Mouse (Mus musculus) gastrocnemius, postnatal 10 days (tissue): ENCODE results near the gene Mef2c. TPM values are rescaled to one million over a fixed set of nuclear protein-coding genes. Genes with fewer than 3 reads are reported as not detected.

Experiments
- DNase-seq: peaks from one replicate; pipeline ENCODE4 v3.0.0; 2021; ENCODE audit warnings: mixed read lengths
- total RNA-seq, 2 experiments: library from RNA; stranded (reverse); gene quantifications; 2 replicates each; pipeline ENCODE4 v1.2.3; 2021

Mef2c gene
- total RNA-seq, 2 experiments from 2014 or later, result 442 to 475 TPM

DNA sequence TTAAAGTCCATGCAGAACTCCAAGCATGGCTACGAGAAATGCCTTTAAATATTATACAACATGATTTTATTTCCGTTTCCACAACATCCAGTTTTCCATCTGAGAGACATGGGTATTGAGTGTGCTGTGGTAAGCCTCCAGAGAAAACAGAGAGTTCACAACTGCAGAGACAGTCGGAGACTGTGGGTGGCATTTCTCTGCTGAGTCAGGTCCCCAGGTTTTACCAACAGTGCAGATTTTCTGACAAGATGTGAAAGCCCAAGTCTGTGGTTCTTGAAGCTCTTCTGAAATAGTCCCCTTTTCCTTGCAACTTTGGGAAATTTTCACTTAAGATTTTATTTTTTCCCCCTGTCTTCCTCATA, 105.7 kb downstream of the Mef2c start:
- DNase-seq, result no peak

DNA sequence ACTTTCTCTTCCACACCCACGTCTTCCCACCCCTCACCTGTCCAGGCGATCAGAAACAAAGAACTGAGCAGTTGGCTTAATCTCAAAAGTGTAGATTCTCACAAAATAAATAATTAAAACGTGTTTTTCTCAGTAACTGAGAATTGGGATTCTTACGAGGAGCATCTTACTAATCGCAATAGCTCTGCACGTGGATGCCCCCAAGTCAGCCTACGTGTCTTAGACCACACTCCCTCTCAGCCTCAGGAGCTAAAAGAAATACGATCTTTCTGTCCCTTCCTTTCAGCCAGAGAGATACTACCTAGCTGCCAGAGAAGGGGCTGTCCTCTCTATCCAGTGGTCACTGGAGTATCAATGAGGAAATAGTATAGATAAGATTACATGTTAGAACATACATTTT, 106.3 kb downstream of the Mef2c start:
- DNase-seq, result no peak

DNA sequence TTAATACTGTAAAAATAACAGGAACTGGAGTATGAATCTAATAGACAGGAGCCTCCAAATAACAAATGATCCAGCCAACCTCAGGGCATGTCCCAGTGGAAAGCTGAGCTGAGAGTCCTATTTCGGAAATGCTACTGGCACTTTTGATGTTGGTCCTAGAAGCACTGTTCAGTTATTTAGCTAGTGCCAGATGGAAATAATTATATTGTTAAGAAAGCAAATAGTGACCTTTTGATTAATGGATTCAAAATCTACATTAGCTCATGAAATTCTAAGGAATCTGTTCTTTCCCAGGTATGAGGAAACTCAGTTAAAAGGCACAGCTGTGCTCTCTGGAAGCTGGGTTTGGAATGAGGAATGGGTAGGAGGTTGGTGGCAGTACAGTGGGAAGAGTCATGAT, 108.4 kb downstream of the Mef2c start:
- DNase-seq, result no peak

DNA sequence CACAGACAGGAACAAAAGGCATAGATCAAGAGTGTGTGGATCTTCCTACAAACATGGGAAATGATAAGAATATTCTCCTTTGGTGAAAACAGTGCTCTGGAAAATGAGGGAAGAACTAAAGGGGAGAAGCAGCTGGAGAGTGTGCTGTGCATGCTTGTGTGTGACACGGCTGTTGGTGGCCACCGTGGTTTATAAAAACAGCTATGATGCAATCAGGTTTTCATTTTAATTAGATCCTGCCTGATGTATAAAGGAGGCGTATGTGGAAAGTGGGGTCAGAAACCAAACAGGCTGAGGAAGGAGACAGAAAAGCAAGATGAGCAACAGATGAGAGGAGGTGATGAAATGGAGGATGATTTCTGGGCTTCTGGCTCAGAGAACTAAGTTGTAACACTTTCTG, 112.0 kb downstream of the Mef2c start:
- no peak for DNase-seq

DNA sequence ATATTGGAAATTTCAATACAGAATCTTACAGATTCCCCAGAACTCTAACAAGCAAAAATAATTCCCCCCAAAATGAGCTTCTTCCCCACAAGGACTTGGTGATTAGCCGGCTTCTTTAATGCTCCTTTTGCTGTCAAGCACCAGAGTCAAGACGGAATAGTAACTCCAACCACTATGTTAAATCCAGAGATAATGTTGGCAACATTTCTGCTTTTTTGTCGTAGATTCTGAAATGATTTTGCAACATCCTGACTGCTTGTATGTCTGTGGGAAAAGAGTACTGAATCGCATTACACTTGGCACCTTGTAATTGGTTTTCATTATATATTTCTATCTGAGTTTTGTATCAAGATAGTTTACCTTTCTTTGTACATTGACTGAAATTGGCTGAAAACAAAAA, 120.8 kb downstream of the Mef2c start:
- no peak for DNase-seq

DNA sequence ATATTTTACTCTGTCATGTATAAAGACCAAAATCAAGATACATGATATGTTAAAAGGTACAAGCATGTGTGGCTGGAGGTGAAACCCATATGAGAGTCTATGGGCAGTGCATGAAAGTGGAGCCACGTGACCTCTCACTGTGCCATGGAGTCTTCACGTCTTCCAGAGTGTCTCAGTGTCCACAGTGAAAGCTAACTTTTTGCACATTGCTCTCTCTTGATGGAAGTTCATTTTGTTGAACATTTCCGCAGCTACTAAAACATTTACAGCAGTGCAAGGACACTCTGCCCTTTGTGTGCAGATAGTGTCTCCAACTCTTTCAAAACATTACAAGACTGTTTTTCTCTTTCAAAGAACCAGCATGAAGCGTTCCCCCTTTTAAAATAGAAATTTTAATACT, 123.6 kb downstream of the Mef2c start:
- no peak for DNase-seq

DNA sequence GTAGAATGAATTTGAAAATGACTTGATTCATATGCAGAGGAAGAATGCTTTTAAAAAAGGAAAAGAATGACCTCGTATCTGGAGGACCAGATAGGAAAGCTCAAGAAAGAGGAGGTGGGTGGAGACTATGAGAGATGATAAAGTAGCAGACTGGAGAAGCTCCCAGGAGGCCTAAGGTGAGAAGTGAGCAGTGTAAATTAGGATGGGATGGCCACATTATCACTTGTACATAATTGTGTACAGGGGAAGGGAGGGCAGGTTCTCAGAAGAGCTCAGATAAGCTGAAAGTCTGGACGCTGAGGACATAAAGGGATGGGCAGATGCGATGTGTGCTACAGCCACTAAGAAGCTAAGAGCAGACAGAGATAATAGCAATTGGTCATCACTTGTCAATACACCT, 124.3 kb downstream of the Mef2c start:
- DNase-seq, result no peak

DNA sequence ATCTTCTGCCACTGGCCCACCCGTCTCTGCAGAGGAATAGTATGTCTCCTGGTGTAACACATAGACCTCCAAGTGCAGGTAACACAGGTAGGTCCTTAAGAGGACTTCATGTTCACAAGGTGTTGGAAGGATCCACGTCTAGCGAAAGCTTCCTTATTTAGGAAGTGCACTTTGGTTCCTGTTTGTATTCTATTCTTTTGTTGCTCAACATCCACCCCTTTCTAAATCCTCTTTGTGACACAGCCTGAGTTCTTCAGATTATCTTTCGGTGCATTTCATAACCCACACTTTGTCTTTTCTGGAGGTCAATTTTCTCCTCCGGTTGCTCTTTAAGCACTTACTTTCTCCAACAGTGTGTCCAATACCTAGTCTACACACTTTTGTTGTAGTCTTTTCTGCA, 129.3 kb downstream of the Mef2c start:
- DNase-seq, result no peak

DNA sequence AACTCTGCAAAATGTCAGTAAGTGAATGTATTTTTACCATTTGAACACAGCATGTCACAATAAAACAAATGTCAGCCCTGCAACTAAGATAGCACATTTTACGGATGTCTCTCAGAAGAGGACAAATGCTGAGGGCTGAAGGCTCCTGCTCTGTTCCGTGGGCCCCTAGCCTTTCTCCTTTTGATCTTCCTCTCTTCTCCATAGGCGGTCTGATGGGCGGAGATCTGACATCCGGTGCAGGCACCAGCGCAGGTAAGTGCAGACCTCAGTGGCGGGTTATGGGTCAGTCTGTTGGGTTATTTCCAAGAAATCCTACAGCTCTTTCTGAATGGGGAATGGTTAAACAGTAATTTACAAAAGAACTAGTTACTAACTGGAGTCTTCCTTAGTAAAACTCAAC, 131.4 kb downstream of the Mef2c start:
- DNase-seq, result no peak

DNA sequence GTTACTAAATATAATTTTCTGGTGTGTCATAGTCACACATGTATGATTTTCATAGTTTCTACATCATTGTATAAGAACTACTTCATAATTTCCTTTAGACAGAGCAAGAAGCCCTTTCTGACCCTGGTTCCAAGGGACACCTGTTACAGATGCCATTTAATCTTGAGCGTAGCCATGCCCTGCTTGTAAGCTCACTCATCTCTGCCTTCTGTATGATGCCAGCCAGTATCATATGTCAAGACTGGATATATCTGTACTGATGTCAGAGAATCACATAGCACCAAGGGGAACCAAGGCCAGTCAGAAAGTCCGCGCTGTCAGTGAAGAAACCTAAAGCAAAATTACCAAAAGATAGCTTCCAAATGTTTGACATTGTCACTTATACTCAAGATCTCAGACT, 133.8 kb downstream of the Mef2c start:
- DNase-seq, result no peak

DNA sequence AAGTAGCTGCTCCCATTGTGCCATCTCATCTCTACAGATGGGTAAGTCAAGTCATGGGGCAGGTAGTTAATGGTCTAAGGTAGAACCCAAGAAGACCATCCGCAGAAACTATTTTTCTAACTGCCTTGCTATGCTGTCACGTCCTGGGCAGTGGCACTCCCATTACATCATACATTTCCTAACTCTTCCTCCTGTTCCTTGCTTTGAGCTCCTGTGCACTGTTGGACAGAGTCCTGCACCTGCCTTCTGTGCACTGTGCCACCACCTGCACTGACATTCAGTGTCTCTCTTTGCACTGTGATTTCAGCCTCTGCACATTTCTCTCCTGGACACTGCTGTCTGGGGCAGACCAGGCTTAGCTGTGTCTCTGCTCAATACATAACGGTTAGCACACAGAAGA, 134.9 kb downstream of the Mef2c start:
- no peak for DNase-seq

DNA sequence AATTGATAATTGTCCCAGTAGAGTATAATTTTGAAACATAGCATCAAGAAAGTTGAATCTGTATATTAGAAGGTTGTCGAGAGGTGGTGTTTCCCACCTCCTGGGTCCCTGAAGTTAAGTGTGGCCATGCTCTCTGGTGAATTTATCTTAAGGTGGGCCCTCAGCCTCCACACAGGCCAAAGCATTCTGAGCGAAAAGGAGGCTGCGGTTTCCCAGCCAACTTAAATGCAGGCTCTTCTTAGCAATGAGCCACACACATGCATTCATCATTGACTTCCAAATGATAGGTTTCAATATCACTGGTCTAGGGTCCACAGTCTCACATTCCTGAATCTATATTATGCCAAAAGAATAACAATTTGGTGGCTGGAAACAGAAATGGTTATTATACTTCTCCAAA, 145.2 kb downstream of the Mef2c start:
- DNase-seq, result no peak

DNA sequence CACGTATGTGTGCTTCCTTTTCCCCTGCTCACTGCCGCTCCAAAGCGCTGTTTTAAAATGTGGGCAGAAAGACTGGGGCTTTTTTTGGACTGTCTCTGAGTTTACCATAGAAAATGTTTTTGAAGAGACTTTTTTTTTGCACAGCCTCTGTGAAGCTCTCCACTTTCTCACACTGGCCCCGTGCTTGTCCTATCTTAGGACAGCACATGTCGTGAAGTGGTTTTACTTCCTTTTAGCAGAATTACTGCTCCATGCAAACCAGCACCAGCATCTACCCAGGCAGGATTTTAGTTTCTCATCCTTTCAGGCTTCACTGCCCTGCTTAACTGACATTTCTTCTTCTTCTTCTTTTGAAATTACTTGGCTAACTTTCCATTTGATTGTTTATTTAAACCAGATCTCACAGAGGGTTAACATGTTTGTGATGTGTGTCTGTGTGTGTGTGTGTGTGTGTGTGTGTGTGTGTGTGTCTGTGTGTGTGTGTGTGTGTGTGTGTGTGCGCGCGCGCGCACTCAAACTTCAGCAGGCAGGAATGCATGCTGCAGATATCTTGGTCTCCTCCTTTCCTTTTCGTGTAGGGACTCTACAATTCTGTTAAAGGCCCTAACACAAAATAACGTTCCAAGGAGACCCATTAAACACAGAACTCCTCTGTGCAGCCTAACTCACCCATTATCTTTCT, 146.1 kb downstream of the Mef2c start:
- no peak for DNase-seq

DNA sequence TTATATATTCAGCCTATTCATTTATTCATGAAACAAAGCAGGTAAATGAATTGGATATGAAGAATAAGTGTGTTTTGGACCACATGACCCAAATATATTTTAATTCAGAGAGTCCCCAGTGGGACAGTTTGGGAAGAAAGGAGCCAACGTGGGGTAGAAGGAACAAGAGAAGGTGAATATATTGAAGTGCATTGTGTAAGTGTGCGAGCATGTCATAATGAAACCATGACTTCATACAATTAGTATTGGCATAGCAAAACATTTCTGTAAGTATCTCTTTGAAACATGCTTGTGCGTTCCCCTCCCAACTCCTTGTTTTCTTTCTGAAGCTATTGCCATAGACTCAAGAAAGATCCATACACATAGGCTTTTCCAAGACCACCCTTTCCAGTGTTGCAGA, 147.0 kb downstream of the Mef2c start:
- DNase-seq, result no peak

DNA sequence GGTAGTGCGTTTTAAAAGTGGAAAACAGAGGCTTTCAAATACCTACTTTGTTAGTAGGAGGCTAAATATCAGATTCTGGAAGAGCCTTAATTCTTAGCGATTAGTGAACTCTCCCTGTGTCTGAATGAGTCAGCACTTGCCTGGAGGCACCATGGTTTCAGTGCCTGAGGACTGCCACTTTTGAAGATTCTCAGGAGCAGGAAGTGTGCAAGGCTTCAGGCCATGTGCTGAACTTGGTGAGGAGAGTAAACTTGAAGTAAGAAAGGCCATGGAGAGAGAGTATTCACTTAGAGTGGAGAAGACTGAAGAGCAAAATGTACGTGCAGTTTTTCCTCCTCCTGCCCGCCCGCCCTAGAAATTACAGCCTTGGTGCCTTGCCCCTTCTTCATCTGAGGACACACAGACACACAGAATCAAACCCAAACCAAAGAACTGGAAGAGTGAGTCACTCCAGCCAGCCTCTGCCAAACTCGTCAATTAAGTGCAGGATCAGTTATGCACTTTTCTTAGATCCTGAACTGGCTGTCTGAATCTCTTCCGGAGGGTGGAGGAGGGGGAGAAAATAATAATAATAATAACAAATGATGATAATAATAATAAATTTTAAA, 148.2 kb downstream of the Mef2c start:
- DNase-seq, result no peak

DNA sequence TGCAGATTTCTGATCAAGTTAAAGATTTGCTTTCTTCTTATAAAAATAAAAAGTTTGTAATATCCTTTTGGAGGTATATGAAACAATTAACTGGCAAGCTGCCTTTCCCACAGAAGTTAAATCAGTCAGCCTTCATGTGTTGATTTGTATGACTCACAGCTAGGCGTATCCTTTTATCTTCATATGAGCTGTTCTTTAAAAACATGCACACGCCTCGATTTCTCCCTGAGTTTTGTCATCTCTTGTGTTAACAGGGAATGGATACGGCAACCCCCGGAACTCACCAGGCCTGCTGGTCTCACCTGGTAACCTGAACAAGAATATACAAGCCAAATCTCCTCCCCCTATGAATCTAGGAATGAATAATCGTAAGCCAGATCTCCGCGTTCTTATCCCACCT, 148.7 kb downstream of the Mef2c start:
- DNase-seq, result no peak

DNA sequence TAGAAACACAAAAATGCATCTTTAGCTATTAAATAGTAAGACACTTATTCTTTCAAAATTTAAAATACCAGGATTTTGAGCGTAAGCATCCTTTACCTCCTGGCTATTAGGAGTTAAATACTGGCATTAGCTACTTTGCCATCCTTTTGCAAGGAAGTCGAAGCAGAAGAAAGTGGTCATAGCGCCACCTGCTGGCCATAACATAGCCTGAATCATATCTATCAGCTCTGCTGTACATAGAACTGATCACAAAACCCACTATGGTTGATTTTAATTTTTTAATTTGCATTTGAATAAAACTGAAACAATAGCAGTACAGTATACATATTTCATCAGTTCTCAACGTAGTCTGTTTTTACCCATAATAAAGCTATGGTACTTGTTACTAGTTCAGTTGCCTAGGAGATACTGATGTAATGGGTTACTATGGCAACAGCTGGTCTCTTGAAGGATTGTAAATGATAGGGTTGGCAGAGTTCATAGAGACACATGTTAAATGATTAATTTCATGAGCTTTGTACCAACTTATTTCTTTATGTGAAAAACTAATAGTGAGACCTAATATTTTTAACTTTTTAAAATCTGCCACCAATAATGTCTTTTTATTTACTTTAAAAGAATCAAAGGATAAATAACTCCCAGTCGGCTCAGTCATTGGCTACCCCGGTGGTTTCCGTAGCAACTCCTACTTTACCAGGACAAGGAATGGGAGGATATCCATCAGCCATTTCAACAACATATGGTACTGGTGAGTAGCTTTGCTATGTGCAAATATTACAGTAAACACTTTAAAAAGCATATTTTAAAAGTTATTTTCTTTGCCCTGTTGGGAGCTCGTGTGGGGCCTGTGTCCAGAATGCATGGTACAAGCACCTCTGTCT, 151.3 kb downstream of the Mef2c start:
- DNase-seq, result peak; percentile 85

DNA sequence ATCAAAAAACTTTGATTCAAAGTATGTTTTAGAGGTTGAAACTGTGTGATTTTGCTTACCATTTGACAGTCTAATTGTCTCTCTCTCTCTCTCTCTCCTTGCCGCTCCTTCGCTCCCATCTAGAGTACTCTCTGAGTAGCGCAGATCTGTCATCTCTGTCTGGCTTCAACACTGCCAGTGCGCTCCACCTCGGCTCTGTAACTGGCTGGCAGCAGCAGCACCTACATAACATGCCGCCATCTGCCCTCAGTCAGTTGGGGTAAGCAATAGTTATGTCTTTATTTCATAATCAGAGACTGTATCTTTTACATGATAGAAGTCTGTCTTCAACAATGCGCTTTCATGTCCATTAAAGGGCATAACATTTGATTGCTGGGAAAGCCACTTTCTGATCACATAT, 152.3 kb downstream of the Mef2c start:
- no peak for DNase-seq

DNA sequence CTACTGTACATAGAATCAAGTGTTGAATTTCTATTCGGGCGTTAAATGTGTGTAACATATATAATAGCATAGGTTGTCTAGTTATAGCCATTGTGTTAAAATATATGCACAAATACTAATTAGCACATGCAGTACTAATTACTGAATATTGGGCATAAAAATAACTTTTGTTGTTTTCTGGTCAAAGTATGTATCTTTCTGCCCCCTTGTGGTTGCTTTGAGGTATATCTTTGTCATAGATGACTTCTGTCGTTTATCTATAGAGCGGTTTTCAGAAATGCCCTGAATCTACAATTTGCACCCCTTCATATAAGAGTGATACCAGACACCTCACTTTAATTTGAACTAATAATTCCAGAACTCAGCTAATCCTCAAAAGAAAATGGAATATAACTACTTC, 152.9 kb downstream of the Mef2c start:
- no peak for DNase-seq

DNA sequence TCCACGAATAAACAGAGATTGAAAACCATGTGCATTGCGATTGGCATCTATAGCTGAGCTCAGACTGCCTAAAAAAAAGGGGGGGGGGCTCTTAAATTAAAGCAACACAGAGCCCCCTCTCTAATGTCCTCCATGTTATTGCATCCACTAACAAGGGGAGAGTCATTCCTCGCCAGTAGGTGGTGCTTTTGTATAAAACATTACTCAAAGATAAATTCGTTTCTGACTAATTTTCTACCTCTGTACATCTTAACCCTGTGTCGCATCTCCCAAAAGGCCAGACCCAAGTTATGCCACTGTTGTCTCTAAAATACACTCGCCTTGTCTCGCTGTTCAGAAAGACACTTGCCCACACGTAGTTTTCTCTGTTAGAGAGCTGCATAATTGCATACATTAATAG, 156.9 kb downstream of the Mef2c start:
- DNase-seq, result no peak

DNA sequence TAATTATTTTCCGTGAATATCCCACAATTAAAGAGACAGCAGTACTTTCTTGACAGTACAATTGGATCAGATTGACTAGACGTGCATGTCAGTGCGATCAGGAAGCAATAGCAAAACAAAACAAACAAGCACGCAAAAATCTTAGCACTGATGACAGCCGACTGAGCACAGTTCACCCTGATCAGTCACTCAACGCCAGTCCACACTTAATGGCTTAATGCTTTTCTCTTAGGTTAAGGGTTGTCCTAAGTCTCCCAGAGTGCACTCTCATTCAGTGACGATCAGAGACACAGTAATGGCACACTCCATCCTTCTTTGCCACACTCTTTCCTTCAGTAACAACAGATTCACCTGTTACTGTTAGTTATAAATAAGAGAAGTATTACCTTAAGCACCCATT, 157.3 kb downstream of the Mef2c start:
- DNase-seq, result no peak

DNA sequence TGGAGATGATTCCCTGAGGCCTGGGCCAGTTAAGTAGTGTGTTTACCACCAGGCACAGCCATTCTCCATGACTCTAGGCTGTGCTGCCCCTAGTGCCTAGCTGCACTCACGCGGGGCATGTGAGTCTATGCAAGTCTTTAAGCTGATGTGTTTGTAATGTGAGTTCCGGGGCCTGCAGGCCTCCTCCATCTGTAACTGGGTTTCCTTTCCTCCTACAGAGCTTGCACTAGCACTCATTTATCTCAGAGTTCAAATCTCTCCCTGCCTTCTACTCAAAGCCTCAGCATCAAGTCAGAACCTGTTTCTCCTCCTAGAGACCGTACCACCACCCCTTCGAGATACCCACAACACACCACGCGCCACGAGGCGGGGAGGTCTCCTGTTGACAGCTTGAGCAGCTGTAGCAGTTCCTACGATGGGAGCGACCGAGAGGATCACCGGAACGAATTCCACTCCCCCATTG, 158.3 kb downstream of the Mef2c start:
- no peak for DNase-seq

DNA sequence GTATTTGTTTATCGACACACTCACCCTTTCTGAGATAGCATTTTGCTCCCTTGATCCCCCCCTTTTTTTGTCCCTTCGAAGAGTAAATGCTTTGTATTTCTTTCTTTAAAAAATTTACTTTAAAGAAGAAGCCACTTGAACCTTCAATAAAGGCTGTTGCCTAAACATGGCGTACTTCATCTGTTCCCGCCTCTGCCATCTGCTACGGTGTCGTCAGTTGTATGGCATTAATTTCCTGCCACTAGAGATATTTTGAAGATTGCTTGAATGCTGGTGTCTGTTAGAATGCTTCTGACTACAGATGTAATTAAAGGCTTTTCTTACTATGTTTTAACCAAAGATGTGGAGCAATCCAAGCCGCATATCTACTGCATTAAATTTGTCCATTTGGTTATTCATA, 162.3 kb downstream of the Mef2c start:
- DNase-seq, result no peak

DNA sequence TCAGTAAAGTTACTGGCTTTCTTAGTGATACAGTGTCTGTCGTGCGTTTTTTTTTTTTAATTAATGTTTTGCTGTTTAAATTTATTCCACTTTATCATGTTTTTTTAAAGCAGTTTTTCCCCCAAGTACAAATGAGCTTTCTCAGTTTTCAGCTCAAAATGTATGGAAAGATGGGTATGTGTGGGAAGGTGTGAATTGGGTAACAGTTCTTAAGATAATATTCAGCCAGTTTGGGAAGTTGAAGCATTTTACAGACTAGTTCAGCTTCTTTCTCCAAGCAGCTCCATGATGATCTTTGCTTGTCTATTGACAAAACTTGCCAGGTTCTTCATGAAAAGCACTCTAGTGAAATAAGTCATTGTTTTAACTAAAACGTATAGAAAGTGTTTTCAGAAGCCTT, 163.2 kb downstream of the Mef2c start:
- DNase-seq, result no peak
